Comparison of ENCODE assay signal across 9 mouse cellular contexts in genomic region chr19:57211444-57212111, GRCm38 (mm10).
A peak's percentile ranks its signal among the peaks of the same experiment; 100 is the strongest.
DNase-seq lines count a peak whose midpoint lies in the region; ATAC-seq lines count a peak whose summit lies in the region.
"Had no signal": no experiment of that assay in that cellular context is flagged by ENCODE, and none has a peak within 500 bp of the region (broad histone marks: within the 10 kb centered on the region; RNA-seq: fewer than 3 reads in every experiment).

No protein-coding gene starts in this region.

- intact Hi-C loops in left cerebral cortex, postnatal 14 days (cut with DNase I) = no loop called here

- H3K36me3 ChIP-seq in liver, embryonic 15.5 days (replicated peaks) = no peaks in the 10 kb centered on the region
- no peaks in the 10 kb centered on the region for H3K36me3 ChIP-seq in hindbrain, embryonic 11.5 days (ENCODE audit: control insufficient read depth, insufficient read depth, low read length)
- H3K36me3 ChIP-seq: neural tube, embryonic 13.5 days had no signal

- no peaks in the 10 kb centered on the region for H3K9me3 ChIP-seq in liver, embryonic 15.5 days (replicated peaks)
- no peaks in the 10 kb centered on the region for H3K9me3 ChIP-seq in hindbrain, embryonic 11.5 days (ENCODE audit: control insufficient read depth, low read length)
- H3K9me3 ChIP-seq: neural tube, embryonic 13.5 days had no signal

- H3K4me2 ChIP-seq in liver, embryonic 15.5 days = no peak overlapping the region
- H3K4me2 ChIP-seq in hindbrain, embryonic 11.5 days (replicated peaks; ENCODE audit: low read depth, low read length) = no peak overlapping the region
- H3K4me2 ChIP-seq: neural tube, embryonic 13.5 days had no signal

- H3K27me3 ChIP-seq in liver, embryonic 15.5 days = no peaks in the 10 kb centered on the region
- H3K27me3 ChIP-seq in hindbrain, embryonic 11.5 days (ENCODE audit: control insufficient read depth, insufficient read depth, low read length) = no peaks in the 10 kb centered on the region
- H3K27me3 ChIP-seq: neural tube, embryonic 13.5 days had no signal

- no peak overlapping the region for H3K9ac ChIP-seq in liver, embryonic 15.5 days
- H3K9ac ChIP-seq in hindbrain, embryonic 11.5 days (ENCODE audit: low read depth, low read length) = no peak overlapping the region
- H3K9ac ChIP-seq: neural tube, embryonic 13.5 days had no signal

- no peak overlapping the region for H3K27ac ChIP-seq in liver, embryonic 15.5 days (replicated peaks)
- no peak overlapping the region for H3K27ac ChIP-seq in hindbrain, embryonic 11.5 days (ENCODE audit: low read depth, low read length)
- H3K27ac ChIP-seq: neural tube, embryonic 13.5 days had no signal

- 28% methylated on average over 15 of the region's 15 CpGs for WGBS in liver, embryonic 15.5 days (ENCODE audit: insufficient replicate concordance)
- WGBS in hindbrain, embryonic 11.5 days = 83% methylated on average over 15 of the region's 15 CpGs

- peak; percentile 22; the same call in 1 of the 2 replicates for ATAC-seq in liver, embryonic 15.5 days (ENCODE audit: insufficient read depth)
- ATAC-seq in hindbrain, embryonic 11.5 days (ENCODE audit: low FRiP score) = no peak

- H3K4me1 ChIP-seq in liver, embryonic 15.5 days (replicated peaks) = no peaks in the 10 kb centered on the region; the same call in 1 of the 2 replicates
- no peaks in the 10 kb centered on the region for H3K4me1 ChIP-seq in hindbrain, embryonic 11.5 days (replicated peaks; ENCODE audit: control insufficient read depth, insufficient read depth, low read length)

- DNase-seq in liver = no peak
- DNase-seq in cerebellum, adult 9-10 months = peak; percentile 99
- DNase-seq in induced T-regulatory cell, adult 2 months (ENCODE audit: low read depth) = peak; percentile 24
- DNase-seq in left cerebral cortex, postnatal 14 days (ENCODE audit: low spot score in 2 of 2) = peak; percentile 50 to 67
- peak; percentile 48 for DNase-seq in skeletal muscle tissue, adult 2 months (ENCODE audit: low read depth, low spot score)
- no peak for DNase-seq in ovary, postnatal 36 days (ENCODE audit: low spot score)
- no peak for DNase-seq in hindbrain, embryonic 11.5 days (ENCODE audit: low spot score)

- no peak overlapping the region for H3K4me3 ChIP-seq in liver, embryonic 15.5 days (replicated peaks)
- H3K4me3 ChIP-seq in hindbrain, embryonic 11.5 days (ENCODE audit: low read depth, low read length) = no peak overlapping the region
- H3K4me3 ChIP-seq: neural tube, embryonic 13.5 days had no signal

Comparison
In these comparisons a context has a peak if more than half of its experiments do, and no peak if none do; other contexts are left out.
1. DNase-seq: peak in cerebellum, adult 9-10 months (single experiment), induced T-regulatory cell, adult 2 months (single experiment), left cerebral cortex, postnatal 14 days (2 of 2) and skeletal muscle tissue, adult 2 months (single experiment); none in liver (single experiment), ovary, postnatal 36 days (single experiment) and hindbrain, embryonic 11.5 days (single experiment).